Mouse (Mus musculus) liver, adult 2 months (tissue): ENCODE measurements around the gene Unc45a.

Experiments used
- CTCF ChIP-seq: fragments of 200-500 bp; IDR thresholded peaks from 2 replicates; pipeline ENCODE4 v1.5.1; 2011; ENCODE audit warnings: low read depth, low read length, control low read depth
- POLR2A ChIP-seq: fragments of 200-500 bp; IDR thresholded peaks from 2 replicates; pipeline ENCODE4 v1.6.1; 2011; ENCODE audit warnings: low read length, control low read depth; ENCODE audit not compliant: insufficient read depth; ENCODE audit errors: extremely low read depth

DNA sequence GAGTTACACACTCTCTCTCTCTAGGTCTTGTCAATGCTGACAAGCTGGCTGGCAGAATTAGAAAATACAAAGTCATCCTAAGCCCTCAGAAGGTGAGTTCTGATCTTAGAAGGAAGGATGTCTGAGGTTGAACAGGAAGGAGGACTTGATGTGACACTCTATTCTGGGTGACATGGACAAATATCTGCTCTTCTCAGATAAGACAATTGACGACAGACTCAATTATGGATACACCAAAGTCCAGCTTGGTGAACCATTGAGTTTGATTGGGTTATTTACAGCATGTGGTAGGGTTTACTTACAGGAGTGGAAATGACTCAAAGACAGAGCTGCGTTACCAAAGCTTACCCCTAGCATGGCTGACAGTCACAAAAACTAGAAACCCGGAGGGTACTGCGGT is 64.4 kb downstream of the Unc45a start:
- TF ChIP-seq POLR2A (no peak), CTCF (no peak)
